Comparison of ENCODE assay signal across 14 mouse cellular contexts in the genomic region with DNA sequence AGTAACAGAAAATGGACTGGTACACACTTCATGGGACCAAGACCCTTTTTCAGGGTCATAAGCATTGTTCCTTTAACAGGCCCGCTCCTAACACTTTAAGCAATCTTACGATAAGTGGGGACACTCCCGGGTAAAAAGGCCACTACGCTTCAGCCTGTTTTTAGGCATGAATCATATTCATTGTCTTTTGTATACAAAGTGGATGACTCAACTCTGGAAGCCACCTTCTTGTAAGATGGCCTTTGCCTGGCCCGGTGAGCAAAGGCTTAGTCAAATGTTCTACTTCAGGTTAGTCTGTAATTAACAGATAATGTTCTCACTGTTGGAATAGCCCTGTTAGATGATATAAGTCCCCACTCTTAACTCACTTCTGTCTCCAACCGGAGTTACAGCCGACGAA.
"Had no signal": no experiment of that assay in that cellular context is flagged by ENCODE, and none has a peak within 500 bp of the region (broad histone marks: within the 10 kb centered on the region; RNA-seq: fewer than 3 reads in every experiment).

No protein-coding gene starts in this region.

- DNase-seq: lung, adult 18-20 months; lung, embryonic 14.5 days; lung, postnatal 10 days; lung, postnatal 4 days; midbrain, embryonic 14.5 days; right cerebral cortex, postnatal 14 days; thymus, adult 2 months; thymus, postnatal 25 days; thymus, postnatal 4 days had no signal

- H3K4me3 ChIP-seq: midbrain, embryonic 10.5 days; midbrain, embryonic 12.5 days; neural tube, embryonic 12.5 days; stomach, embryonic 15.5 days had no signal

- H3K36me3 ChIP-seq: midbrain, embryonic 10.5 days; midbrain, embryonic 12.5 days; neural tube, embryonic 12.5 days; stomach, embryonic 15.5 days had no signal

- H3K27me3 ChIP-seq: midbrain, embryonic 12.5 days; neural tube, embryonic 12.5 days; stomach, embryonic 15.5 days had no signal

- ATAC-seq: midbrain, embryonic 16.5 days had no signal
